Mouse (Mus musculus) v-Abl transformed pro-B cells (cell line): ENCODE measurements around the gene Zfhx2.

Experiments used
- in situ Hi-C, 2 experiments: fragments of 400-800 bp; cut with MboI; formaldehyde crosslinking; loops; one replicate each; pipeline ENCODE4 v1.15.1; 2025; ENCODE audit not compliant: unreplicated experiment in 2 of 2

Gene Zfhx2

DNA sequence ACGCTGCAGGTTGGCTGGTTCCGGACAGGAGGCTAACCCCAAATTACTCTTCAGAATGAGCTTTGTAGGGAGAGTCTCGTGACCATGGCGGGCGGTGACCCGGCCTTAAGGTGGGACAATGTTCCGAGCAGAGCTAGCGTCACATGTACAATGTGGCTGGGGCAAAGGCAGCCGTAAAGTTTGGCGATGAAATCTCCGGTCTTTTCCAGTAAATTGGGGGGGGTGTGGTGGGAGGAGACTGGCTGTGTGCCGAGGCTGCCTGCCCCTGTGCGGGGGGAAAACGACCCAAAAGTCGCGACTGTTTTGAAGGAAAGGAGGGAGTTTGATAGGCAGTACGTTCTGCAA, 76.4 kb downstream of the Zfhx2 start:
- in situ Hi-C loops = loop anchor here (10.0 kb wide), 3 partner anchors 79 to 301 kb away; partner anchors contain the start of genes Cebpe (in 1 of the 2), Pabpn1 (in 1 of the 2), Thtpa (in 1 of the 2) and Zfhx2 (in 1 of the 2)

DNA sequence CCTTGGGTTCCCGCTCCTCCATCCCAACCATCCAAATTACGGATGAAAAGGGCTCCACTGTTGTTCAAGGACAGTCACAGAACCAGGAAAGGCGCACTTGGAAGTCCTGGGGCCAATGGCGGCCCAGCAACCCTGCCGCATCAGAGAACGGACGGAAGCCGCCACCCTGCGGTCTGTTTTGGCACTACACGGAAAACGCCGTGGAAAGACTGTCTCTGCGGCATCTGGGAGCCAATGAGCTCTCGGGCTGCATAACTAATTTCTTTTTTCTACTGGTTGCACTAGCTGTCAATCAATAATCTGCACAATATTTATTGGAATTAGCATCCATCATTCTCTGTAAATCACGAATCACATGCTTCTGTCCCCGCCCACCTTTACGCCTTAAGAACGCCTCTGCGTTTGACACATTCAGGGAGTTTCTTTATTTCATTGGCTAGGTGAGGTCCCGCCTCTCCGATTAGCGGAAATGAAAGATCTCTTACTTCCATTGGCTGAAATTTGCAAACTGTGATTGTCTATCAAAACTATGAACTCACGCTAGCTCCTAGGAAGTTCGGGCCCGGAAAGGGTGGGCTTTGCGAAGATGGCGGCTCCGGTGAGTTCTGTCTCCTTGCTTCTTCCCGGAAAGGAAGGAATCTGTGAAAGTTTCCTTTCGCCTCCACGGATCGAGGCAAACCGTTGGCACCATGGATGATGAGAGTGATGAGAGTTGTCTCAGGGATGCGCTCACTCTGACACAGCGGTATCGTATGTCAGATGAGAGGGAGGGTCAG, 76.9 kb downstream of the Zfhx2 start, which contains the start of gene Ngdn:
Gene Ngdn, plus strand, starts transcription at position 464 of the 776 bp plus-strand sequence.
- in situ Hi-C loops = loop anchor here (5.0 to 10.0 kb wide), 5 partner anchors 80 to 300 kb away; partner anchors contain the start of genes Cebpe (in 1 of the 2), Pabpn1 (in 1 of the 2), Thtpa (in 1 of the 2) and Zfhx2 (in 1 of the 2)

DNA sequence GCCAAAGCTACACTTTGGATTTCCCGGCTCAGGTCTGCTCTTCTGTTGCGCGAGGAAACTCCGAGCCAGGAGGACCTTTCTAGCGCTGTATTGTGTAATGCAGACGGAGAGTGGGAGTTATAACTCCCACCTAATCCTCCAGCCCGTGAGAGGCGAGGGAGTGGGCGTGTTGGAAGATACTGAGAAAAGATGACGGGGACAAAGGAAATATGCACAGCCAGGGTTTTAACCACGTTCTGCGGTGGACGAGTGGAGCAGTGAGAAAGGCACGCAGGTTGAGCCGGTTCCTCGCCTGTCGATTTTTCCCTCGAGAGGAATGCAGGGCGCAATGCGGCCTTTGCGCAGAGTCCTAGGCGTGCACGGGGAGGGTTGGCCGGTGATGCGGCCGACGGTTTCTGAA, 77.5 kb downstream of the Zfhx2 start:
- in situ Hi-C loops = loop anchor here (5.0 to 10.0 kb wide), 5 partner anchors 80 to 300 kb away; partner anchors contain the start of genes Cebpe (in 1 of the 2), Pabpn1 (in 1 of the 2), Thtpa (in 1 of the 2) and Zfhx2 (in 1 of the 2)

DNA sequence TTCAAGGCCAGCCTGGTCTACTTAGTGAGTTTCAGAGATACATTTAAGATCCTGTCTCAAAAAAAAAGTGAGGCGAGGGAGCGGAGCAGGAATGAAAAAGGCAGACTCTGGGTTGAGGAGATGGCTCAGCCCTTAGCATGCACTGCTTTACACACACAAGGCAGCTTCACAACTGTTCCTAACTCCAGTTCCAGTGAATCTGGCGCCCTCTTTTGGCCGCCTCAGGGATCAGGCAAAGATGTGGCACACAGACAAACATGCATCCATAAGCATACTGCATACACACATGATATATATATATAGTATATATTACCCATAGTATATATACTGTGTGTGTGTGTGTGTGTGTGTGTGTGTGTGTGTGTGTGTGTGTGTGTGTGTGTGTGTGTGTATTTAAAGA, 81.0 kb downstream of the Zfhx2 start:
- in situ Hi-C loops = loop anchor here (5.0 to 10.0 kb wide), 5 partner anchors 84 to 296 kb away; partner anchors contain the start of genes Cebpe (in 1 of the 2), Pabpn1 (in 1 of the 2), Thtpa (in 1 of the 2) and Zfhx2 (in 1 of the 2)
